Mouse (Mus musculus) limb, embryonic 13.5 days (tissue): ENCODE measurements around the gene Slc4a2. TPM values are rescaled to one million over a fixed set of nuclear protein-coding genes. Genes with fewer than 3 reads are reported as not detected.
A peak's percentile ranks its signal among the peaks of the same experiment; 100 is the strongest.
"Not testable (repeated sequence)": the region's sequence is repeated elsewhere in the genome, so short reads cannot be mapped to it uniquely, and the experiment has no call there.

Source experiments
- ATAC-seq: fragments of 200-750 bp; cut with Nextera tagmentation; 2 replicates; pipeline ENCODE4 v1.8.0; 2017; ENCODE audit warnings: low read depth, moderate number of reproducible peaks, moderate TSS enrichment; ENCODE audit not compliant: low FRiP score
- H3K27ac ChIP-seq: fragments of 300-500 bp; sonication (generic); 2 replicates; pipeline ENCODE4 v1.5.1; 2015; ENCODE audit warnings: inconsistent platforms, mild to moderate bottlenecking, moderate library complexity
- H3K27me3 ChIP-seq: fragments of 300-500 bp; sonication (generic); 2 replicates; pipeline ENCODE4 v1.6.1; 2015; ENCODE audit warnings: mild to moderate bottlenecking, inconsistent platforms
- H3K36me3 ChIP-seq: fragments of 300-500 bp; sonication (generic); 2 replicates; pipeline ENCODE4 v1.6.1; 2015; ENCODE audit warnings: inconsistent platforms, mild to moderate bottlenecking, moderate library complexity
- H3K4me1 ChIP-seq: fragments of 300-500 bp; sonication (generic); 2 replicates; pipeline ENCODE4 v1.6.1; 2015; ENCODE audit warnings: inconsistent platforms
- H3K4me2 ChIP-seq: fragments of 300-500 bp; sonication (generic); replicated peaks from 2 replicates; pipeline ENCODE4 v1.6.1; 2015; ENCODE audit warnings: inconsistent platforms, mild to moderate bottlenecking, moderate library complexity
- H3K4me3 ChIP-seq: fragments of 300-500 bp; sonication (generic); 2 replicates; pipeline ENCODE4 v1.5.1; 2015; ENCODE audit warnings: moderate library complexity, mild to moderate bottlenecking, inconsistent platforms
- H3K9ac ChIP-seq: fragments of 300-500 bp; sonication (generic); 2 replicates; pipeline ENCODE4 v1.6.1; 2015; ENCODE audit warnings: mild to moderate bottlenecking, inconsistent platforms
- H3K9me3 ChIP-seq: fragments of 300-500 bp; sonication (generic); 2 replicates; pipeline ENCODE4 v1.6.1; 2016; ENCODE audit warnings: inconsistent platforms
- WGBS: fragments of 180-500 bp; shearing (Covaris S2); methylation state at CpG from one replicate; pipeline ENCODE4 v1.1.7; 2015; 5-methylcytosine and 5-hydroxymethylcytosine counted together
- polyA plus RNA-seq: library from polyadenylated mRNA; unstranded; fragments of >200 nt; fragmentation: Nextera tagmentation; extraction: Ambion mirVana; gene quantifications from 2 replicates; pipeline ENCODE4 v1.2.1, GENCODE M21; 2015

Gene Slc4a2
- polyA plus RNA-seq, 1 experiment from 2014 or later: 42.0 TPM

DNA sequence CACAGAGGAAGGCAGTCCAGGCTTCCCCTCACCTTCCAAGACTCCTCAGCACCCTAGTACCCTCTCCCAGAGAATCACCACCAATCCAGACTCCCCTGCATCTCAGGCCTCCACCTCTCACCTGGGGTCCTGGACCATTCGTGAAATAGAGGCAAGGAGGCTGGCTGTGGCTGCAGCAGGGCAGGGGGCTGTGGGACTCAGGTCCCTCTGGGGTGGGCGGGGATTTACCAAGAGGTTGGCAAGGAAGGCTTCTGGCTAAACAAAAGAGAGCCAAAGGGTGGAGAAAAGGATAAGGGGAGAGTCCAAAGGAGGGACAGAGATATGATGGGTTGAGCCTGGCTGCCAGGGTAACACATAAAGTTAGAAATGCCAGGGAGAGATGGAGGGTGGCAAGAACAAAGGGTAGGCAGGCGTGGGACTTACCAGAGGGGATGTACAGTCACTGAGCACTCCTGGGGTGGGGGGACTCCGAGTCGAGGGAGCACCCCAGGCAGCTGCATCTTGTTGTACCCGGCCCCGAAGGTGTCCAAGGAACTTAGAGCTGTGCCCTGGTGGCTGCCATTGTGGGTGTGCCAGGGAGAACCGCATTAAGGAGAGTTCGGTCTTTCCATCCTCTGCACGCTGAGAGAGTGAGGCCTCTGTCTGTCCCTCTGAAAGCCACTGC, 37.6 kb upstream of the Slc4a2 start:
- Histone ChIP-seq H3K4me2 (no peak overlapping the region), H3K27ac (no peak overlapping the region), H3K9ac (no peak overlapping the region), H3K27me3 (peaks cover 38% of the 10 kb centered on the region), H3K9me3 (no peaks in the 10 kb centered on the region), H3K4me3 (no peak overlapping the region), H3K4me1 (peaks cover 29% of the 10 kb centered on the region), H3K36me3 (no peaks in the 10 kb centered on the region)
- ATAC-seq: no peak
- WGBS: 85% methylated on average over 10 of the region's 10 CpGs

DNA sequence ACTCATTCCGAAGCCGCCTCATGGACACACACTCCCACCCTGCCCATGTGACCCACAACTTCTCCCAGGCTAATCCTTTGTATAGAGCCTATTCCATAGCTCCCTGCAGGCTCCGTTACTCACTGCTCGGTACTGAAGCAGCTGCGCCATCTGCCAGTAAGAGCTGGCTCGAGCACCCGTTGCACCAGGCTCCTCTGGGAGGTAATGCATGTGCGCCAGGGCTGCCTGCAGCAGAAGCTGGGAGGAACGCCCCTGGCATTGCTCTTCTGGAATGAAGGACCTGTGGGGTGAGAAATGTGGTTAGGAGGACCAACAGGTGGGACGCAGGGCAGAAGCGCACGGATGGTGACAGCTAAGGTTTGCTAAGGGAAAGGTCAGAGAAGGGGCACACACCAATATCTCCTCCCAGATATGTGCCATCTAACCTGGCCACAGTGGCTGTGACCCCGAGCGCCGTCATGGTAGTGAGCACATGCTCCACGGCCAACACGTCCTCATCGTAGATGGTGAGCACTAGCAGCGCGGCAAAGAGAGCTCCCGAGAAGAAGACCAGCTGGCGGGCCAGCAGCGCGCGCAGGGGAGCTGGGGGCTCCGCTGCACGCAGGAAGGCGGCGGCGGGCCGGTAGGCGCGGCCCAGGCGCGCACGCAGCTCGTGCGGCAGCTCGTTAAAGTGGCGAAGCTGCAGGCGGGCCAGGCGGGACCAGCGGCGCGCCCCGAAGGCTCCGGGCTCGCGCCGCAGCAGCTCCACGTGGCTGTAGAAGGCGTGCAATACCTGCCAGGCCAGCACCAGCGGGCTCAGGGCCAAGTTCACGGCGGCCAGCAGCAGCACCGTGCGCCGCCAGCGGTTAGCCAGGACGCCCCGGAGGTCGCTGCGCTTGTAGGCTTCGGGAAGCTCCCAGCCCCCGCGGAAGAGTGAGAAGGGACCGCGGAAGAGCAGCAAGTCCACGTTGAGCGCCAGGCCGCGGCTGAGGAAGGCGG, 36.1 kb upstream of the Slc4a2 start:
- no peaks in the 10 kb centered on the region for H3K9me3 ChIP-seq
- no peaks in the 10 kb centered on the region for H3K36me3 ChIP-seq
- peak overlapping the region; percentile 73 for H3K9ac ChIP-seq
- WGBS: 1% methylated on average over 73 of the region's 73 CpGs
- ATAC-seq: peak; percentile 63
- H3K4me1 ChIP-seq: peaks cover 29% of the 10 kb centered on the region
- peak overlapping the region; percentile 98 for H3K4me2 ChIP-seq
- H3K27ac ChIP-seq: peak overlapping the region; percentile 10; the same call in 1 of the 2 replicates
- H3K27me3 ChIP-seq: peaks cover 38% of the 10 kb centered on the region
- peak overlapping the region; percentile 54 for H3K4me3 ChIP-seq

DNA sequence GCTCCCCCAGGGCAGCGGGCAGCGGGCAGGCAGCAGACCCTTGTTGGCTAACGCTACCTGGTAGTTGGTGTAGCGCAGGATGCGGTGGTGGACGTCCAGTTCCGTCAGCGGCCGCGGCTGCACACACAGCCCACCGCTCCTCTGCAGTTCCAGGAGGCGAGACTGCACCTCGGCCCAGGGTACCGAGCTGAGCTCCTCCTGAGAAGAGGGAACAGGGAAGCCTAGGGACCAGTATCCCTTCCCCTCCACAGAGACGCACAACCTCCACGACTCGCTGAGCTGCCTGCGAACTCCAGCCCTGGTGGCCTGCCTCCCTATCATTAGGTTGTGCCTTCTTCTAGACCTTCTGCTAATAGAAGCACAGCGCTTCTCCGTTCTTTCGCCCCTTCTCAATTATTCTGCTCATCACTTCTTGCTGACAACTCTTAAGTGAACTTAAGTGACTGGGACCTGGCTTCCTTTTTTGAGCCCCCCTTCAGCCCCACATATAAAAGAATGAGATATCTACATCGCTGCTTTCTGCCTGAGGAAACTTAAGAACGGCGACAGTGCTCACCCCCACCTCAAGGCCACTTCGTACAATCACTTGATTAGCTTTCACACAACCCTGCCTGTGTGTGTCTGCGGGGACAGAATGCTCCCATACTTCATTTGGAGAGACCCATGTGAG, 35.3 kb upstream of the Slc4a2 start:
- H3K27ac ChIP-seq: peak overlapping the region; percentile 10; the same call in 1 of the 2 replicates

DNA sequence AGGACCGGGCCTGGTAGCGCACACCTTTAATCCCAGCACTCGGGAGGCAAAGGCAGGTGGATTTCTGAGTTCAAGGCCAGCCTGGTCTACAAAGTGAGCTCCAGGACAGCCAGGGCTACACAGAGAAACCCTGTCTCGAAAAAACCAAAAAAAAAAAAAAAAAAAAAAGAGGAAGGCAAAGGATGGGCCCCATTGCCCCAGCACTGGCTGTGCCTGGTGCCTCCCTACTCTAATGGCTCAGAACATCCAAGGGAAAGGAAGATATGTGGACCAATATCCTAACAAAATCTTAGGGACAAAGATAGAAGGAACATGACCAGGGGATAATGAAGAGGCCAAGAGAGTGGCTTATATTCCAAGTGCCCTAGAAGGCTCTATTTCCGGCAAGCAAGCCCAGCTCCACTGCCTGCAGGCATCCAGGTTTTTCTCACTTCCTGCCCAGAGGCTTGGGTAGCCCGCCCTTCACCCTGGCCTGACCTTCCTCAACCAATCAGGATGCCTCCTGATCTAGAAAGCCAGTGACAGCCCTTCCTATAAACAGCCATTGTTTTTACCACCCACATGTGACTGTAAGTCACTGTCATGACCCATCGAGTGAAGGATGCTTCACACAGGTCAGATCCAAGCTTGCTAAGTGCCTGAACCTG, 34.5 kb upstream of the Slc4a2 start:
- Histone ChIP-seq H3K36me3 (no peaks in the 10 kb centered on the region), H3K9me3 (no peaks in the 10 kb centered on the region), H3K9ac (no peak overlapping the region), H3K27me3 (peaks cover 38% of the 10 kb centered on the region), H3K4me1 (peaks cover 19% of the 10 kb centered on the region), H3K4me3 (no peak overlapping the region), H3K27ac (no peak overlapping the region), H3K4me2 (no peak overlapping the region)
- no peak for ATAC-seq
- WGBS: 52% methylated on average over 6 of the region's 7 CpGs

More for the DNA sequence above, 35.3 kb upstream of the Slc4a2 start:
- Histone ChIP-seq H3K27me3 (peaks cover 38% of the 10 kb centered on the region), H3K4me2 (peak overlapping the region; percentile 98), H3K9me3 (no peaks in the 10 kb centered on the region), H3K36me3 (no peaks in the 10 kb centered on the region), H3K4me3 (peak overlapping the region; percentile 54), H3K4me1 (peaks cover 25% of the 10 kb centered on the region), H3K9ac (peak overlapping the region; percentile 73)
- ATAC-seq: no peak
- 25% methylated on average over 26 of the region's 26 CpGs for WGBS

DNA sequence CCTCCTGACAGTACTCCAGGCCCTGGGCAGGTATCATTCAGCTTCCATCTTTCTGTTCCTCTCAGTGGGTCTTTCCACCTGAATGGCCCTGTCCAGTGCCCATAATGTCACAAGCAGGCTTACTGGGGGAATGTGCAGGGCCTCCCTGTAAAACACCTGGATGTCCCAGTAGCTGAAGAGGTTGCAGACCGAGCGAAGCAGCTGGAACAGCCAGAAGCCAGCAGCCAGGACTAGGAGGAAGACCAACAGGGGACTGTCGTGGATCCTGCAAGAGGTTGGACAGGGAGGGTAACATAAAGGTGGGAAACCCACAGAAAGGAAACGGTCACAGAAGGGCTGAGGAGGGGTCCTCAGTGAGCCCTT, 34.0 kb upstream of the Slc4a2 start:
- H3K9ac ChIP-seq: no peak overlapping the region
- no peak overlapping the region for H3K27ac ChIP-seq
- no peak overlapping the region for H3K4me3 ChIP-seq
- H3K9me3 ChIP-seq: no peaks in the 10 kb centered on the region
- WGBS: 66% methylated on average over 4 of the region's 4 CpGs
- no peak for ATAC-seq
- H3K4me2 ChIP-seq: no peak overlapping the region
- peaks cover 19% of the 10 kb centered on the region for H3K4me1 ChIP-seq
- peaks cover 35% of the 10 kb centered on the region for H3K27me3 ChIP-seq
- H3K36me3 ChIP-seq: no peaks in the 10 kb centered on the region

DNA sequence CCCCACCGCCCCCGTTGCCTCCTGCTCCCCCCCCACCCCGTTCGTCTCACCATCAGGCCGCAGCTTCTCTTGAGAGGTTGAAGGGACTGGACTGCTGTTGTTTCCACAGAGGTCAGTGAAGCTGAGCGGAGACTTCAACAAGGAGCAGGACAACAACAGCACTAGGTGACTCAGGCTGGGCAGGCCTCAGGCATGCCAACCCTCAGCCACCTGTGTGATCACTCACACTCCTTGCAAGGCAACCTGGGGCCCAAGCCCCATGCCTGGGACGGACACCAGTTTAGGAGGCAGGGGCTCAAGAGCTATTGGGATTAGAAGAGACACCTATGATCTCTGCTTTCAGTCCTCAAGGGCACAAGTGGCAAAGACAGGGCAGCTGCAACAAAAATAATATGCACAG, 31.8 kb upstream of the Slc4a2 start, which contains the start of gene Atg9b:
Gene Atg9b, minus strand, starts transcription at position 280 of the 400 bp plus-strand sequence.
- Histone ChIP-seq H3K4me1 (peaks cover 25% of the 10 kb centered on the region), H3K4me2 (no peak within 1 kb of the TSS), H3K27ac (no peak within 1 kb of the TSS), H3K27me3 (peaks cover 24% of the 10 kb centered on the region), H3K36me3 (peaks cover 4% of the 10 kb centered on the region), H3K4me3 (no peak within 1 kb of the TSS), H3K9me3 (no peaks in the 10 kb centered on the region), H3K9ac (no peak within 1 kb of the TSS)
- ATAC-seq: no peak
- WGBS: 82% methylated on average over 7 of the region's 7 CpGs

DNA sequence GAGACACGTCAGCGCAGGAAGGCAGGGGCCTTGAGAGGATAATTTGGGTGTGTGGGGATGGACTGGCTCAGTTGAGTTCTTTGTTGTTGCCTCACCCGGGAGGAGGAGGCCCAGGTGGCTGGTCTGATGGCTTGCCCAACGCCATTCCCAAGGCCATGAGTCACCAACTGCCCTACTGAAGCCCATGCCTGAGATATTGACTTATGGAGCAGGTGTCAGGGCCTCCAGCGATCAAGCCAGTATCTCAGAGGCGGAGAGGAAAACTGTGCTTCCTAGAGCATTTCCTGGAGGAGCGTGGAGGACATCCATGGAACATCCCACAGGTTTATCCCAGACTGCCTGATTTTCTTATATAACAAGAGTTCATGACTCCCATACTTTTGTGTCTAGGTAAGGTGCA, 30.9 kb upstream of the Slc4a2 start:
- Histone ChIP-seq H3K36me3 (peaks cover 4% of the 10 kb centered on the region), H3K27ac (no peak overlapping the region), H3K4me2 (no peak overlapping the region), H3K4me3 (no peak overlapping the region), H3K27me3 (peaks cover 15% of the 10 kb centered on the region; the same call in 1 of the 2 replicates), H3K4me1 (peaks cover 17% of the 10 kb centered on the region), H3K9ac (no peak overlapping the region), H3K9me3 (no peaks in the 10 kb centered on the region)
- ATAC-seq: no peak
- WGBS: 80% methylated on average over 7 of the region's 7 CpGs

DNA sequence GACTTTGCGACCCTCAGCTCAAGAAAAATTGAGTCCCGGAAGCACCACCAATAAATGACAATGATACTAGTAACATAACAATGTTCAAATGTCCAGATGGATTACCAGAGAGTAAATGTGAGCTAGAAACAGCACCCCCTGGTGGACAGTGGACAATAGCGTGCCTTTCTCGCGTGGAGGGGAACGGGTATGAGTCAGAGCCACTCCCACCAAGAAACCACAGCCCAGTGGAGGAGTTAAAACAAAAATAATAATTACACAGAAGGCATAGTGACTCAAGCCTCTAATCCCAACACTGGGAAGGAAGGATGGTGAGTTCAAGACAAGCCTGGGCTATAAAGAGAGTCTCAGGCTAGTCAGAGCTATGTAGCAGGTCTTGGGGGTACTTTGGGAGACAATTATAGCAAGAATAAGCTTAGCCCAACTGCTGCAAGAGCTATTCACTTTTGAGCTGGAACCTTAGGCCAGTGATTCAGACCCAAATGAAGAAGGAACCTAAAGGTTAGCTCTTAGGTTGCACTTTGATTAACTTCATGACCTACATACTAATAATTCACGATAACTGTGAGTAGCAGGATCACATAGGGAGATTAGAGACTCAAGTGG, 30.1 kb upstream of the Slc4a2 start, which contains the start of gene Abcb8:
Gene Abcb8, plus strand, starts transcription at position 272 of the 606 bp plus-strand sequence.
- peak within 1 kb of the TSS; percentile 59 for H3K9ac ChIP-seq
- peaks cover 10% of the 10 kb centered on the region for H3K4me1 ChIP-seq
- no peak for ATAC-seq
- H3K4me2 ChIP-seq: peak within 1 kb of the TSS; percentile 60
- 24% methylated on average over 7 of the region's 7 CpGs for WGBS
- peaks cover 4% of the 10 kb centered on the region for H3K36me3 ChIP-seq
- H3K27me3 ChIP-seq: peaks cover 7% of the 10 kb centered on the region; the same call in 1 of the 2 replicates
- H3K9me3 ChIP-seq: no peaks in the 10 kb centered on the region
- peak within 1 kb of the TSS; percentile 57 for H3K4me3 ChIP-seq
- peak within 1 kb of the TSS; percentile 7; the same call in 1 of the 2 replicates for H3K27ac ChIP-seq

DNA sequence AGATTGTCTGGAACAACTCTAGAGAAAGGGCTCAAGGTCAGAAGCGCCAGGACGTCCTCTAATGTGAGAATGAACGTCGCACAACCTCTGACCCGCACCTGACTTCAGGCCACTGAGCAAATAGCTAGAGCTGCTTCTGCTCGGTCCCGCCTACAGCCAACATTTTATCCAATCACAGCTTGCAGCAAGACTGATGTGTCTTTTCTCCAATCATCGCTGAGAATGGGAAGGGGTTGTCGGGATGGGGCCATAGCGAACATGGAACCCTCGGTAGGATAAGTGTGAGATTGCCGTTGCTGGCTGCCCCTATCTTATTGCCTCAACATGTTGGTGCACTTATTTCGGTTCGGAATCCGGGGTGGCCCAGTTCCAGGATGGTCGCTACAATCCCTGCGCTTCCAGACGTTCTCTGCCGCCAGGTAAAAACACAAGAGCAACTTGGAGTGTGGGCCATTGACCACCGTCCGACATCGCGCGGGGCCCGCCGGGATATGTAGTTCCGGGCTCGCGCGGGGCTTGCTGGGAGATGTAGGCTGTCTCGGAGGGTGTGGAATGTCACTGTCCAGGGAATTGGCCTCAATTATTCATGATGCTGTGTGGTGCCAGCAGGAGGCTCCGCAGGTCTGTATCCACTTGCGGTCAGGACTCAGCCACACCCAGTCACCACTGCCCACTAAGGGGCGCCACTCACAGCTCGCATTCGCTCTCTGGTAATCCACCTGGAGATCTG, 29.3 kb upstream of the Slc4a2 start:
- 1% methylated on average over 36 of the region's 36 CpGs for WGBS
- H3K4me3 ChIP-seq: peak overlapping the region; percentile 57
- peak; percentile 98 for ATAC-seq
- peaks cover 4% of the 10 kb centered on the region; the same call in 1 of the 2 replicates for H3K27me3 ChIP-seq
- peak overlapping the region; percentile 59 for H3K9ac ChIP-seq
- peak overlapping the region; percentile 7; the same call in 1 of the 2 replicates for H3K27ac ChIP-seq
- H3K4me2 ChIP-seq: peak overlapping the region; percentile 60
- H3K36me3 ChIP-seq: peaks cover 4% of the 10 kb centered on the region
- no peaks in the 10 kb centered on the region for H3K9me3 ChIP-seq
- peaks cover 8% of the 10 kb centered on the region for H3K4me1 ChIP-seq

DNA sequence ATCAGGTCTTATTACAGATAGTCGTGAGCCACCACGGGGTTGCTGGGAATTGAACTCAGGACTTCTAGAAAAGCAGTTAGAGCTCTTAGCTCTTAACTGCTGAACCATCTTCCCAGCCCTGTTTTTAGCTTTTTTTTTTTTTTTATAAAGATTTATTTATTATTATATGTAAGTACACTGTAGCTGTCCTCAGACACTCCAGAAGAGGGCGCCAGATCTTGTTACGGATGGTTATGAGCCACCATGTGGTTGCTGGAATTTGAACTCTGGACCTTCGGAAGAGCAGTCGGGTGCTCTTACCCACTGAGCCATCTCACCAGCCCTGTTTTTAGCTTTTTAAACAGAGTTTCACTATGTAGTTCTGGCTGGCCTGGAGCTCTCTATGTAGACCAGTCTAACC, 27.4 kb upstream of the Slc4a2 start:
- WGBS: 89% methylated on average over 6 of the region's 6 CpGs
- not testable (repeated sequence) for ATAC-seq, H3K9me3 ChIP-seq

More for the DNA sequence above, 27.4 kb upstream of the Slc4a2 start:
- not testable (repeated sequence) for H3K4me2 ChIP-seq, H3K4me3 ChIP-seq, H3K9ac ChIP-seq, H3K4me1 ChIP-seq, H3K27me3 ChIP-seq, H3K27ac ChIP-seq
- peaks cover 20% of the 10 kb centered on the region for H3K36me3 ChIP-seq
